Mouse (Mus musculus) urinary bladder, adult 18-20 months (tissue): ENCODE data around the gene Gpr155.
A peak's percentile ranks its signal among the peaks of the same experiment; 100 is the strongest.

ENCODE experiments used
- DNase-seq, 2 experiments: peaks; one replicate each; pipeline ENCODE4 v3.0.0; 2022; ENCODE audit warnings: low spot score in 2 of 2, mixed read lengths in 2 of 2

Gene Gpr155

DNA sequence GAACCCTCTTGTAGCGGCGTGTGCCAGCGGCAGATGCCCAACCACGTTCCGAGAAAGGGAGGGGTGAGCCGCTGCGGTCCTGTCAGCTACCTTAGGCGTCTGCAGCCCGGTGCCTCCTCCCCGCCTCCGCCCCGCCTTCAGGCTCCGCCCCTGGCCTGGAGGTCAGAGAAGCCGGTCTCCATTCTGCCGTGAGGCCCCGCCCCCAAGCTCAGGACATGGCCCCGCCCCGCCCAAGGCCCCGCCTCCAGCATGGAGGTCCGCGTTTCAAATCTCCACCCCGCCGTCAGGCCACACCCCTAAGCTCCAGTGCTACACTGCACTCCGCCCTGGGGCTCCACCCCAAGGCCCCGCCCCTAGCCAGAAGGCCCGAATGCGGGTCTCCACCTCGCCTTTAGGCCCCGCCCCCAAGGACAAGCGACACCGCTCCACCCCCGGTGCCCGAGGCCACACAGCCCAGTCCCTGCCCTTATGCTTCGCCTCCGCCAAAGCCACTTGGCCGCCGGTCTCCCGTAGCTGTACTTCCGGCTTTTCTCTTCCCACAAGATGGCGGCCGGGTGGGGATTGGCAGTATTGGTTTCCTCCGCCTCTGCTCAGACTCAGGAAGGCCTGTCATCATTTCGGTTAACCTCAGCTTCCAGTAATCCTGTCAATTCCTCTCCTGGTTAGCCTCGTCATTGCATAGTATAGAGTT is at the start of gene Gpr155:
Gene Gpr155 (minus strand): TSS at position 217 of the 691 bp plus-strand sequence.
- DNase-seq, result peak; percentile 99 to 100

DNA sequence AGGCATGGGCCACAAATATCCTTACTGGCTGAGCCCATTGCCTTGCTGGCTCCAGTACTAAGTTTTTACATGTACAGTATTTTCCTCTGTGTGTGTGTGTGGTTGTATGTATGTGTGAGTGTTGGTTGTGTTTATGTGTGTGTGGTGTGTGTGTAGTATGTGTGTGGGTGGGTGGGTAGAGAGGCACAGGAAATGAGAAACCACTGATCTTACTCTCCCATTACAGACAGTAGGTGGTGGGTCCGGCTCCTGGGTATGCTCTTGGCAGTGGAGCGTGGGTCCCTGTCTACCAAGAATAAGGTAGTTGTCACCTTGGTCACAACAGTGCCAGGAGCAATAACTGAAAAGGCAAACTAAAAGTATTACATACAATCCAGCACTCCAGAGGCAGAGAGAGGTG is 49.5 kb upstream of the Gpr155 start:
- no peak for DNase-seq

- DNase-seq, result no peak
Measured at GRCm38 (mm10) chr2:73431959-73432396, 45.6 kb upstream of the Gpr155 start.

- DNase-seq, result peak in 1 of 2 experiments; percentile 11
Measured at GRCm38 (mm10) chr2:73428803-73429468, 42.6 kb upstream of the Gpr155 start.

DNA sequence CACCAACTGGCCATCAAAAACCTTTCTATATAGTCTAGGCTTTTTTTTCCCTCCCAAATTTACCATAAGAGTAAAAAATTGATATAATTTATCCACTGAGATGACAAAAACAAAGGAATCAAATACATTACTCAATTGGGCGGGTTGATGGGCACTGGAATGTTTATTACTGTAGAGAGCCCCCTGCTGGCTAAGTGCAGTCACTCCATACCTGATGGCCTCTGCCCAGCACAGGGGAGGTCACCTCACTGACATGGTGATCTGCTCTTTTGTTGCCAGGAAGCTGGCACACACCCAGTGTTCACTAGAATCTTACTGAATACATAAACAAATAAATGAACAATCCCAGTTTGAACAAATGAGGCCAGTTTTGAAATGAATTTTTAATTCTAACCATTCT is 40.9 kb upstream of the Gpr155 start:
- no peak for DNase-seq

DNA sequence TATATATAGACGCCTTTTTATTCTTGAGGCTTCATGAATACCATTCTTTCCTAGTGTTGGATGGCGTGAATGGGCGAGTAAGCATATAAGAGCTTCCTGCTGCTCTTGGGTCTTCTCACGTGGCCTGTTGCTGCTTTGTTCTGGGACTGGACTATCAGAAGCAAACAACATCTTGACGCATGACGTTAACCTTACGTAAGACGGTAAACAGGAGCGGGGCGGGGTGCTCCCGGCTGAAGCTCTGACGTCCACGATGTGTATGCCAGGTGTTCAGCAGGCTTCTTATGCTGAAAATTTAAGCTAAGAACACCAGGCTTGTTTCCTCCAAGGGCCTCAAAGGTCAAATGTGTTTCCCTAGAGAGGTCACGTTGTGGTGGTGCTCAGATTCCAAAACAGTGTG is 39.5 kb upstream of the Gpr155 start:
- DNase-seq, result no peak

GRCm38 (mm10) chr2:73419730-73420129 is 33.4 kb upstream of the Gpr155 start:
- no peak for DNase-seq

- no peak for DNase-seq
Measured at GRCm38 (mm10) chr2:73419285-73419684, 32.9 kb upstream of the Gpr155 start.

DNA sequence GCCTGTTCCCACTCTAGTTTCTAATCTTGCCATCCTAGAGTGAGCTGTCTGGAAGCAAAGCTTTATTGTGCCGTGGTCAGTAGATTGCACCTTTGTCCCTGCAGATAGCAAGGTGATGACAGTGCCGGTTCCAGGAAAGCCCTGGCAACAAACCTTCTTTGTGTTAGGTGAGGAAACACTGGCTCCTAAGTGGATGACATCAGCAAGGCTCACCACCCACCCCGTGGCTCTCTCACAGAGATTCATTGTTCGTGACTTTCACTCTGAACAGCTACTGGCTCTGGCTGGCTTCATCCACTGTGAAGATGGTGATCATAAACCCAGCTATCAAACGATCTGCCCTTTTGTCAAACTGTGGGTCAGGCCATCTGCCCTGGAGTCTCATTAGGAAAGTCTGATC is 29.5 kb upstream of the Gpr155 start:
- no peak for DNase-seq

GRCm38 (mm10) chr2:73410076-73410475 is 23.7 kb upstream of the Gpr155 start:
- DNase-seq, result no peak

- no peak for DNase-seq
Measured at GRCm38 (mm10) chr2:73407662-73408061, 21.3 kb upstream of the Gpr155 start.

- DNase-seq, result no peak
Measured at GRCm38 (mm10) chr2:73406336-73406915, 20.1 kb upstream of the Gpr155 start.

DNA sequence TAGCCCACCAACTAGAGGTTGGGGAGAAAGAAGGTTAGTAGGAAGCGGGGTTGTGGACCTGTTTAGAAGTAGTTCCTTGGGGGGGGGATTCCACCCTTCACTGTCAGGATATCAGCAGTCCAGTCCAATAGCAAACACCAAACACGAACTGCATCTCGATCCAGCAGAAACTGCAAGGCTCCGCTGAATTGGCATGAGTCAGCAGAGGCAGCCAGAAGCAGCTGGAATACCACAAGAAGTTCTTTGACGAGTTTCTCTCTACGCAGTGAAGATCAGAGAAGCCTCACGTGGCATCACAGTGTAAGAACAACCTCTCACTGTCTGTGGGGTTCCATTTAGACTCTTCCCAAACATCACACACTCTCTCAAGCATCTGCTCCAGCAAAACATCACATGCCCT is 18.6 kb upstream of the Gpr155 start:
- DNase-seq, result no peak

DNA sequence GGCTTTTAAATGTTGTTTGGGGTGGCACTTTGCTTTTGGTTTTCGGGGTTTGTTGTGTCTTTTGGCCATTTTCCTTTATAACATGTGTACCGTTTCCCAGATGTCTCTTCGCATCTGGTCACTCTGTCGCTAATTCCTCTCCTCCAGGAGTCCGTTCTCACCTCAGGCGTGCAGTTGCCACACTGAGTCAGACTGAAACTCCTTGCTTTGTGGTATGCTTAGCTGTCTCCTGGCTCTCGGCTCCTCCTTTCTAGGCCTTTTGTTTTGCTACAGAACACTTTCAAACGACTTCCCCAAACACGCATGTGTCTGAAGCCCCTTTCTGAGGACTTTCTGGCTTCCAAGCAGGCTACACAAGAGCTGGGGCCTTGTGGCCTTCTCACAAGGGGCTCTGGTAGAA is 18.1 kb upstream of the Gpr155 start:
- DNase-seq, result no peak

- no peak for DNase-seq
Measured at GRCm38 (mm10) chr2:73403385-73404013, 17.1 kb upstream of the Gpr155 start.

GRCm38 (mm10) chr2:73401689-73402088 is 15.3 kb upstream of the Gpr155 start:
- DNase-seq, result no peak

DNA sequence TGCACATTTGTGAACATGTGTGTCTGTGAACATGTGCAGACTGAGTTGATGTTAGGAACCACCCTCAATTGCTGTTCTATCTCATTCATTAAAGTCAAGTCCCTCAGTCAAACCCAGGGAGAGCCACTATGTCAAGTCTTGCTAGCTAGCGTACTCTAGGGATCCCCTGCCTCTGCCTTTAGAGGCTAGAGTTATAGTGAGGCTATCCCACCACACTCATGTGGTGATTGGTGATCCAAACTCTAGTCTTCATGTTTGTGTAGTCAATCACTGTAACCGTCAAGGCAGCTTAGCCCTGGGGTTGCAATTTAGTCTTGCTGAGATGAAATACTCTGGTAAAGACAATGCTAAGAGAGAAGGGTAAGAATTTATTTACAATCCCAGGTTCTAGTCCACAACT is 11.1 kb upstream of the Gpr155 start:
- DNase-seq, result no peak

DNA sequence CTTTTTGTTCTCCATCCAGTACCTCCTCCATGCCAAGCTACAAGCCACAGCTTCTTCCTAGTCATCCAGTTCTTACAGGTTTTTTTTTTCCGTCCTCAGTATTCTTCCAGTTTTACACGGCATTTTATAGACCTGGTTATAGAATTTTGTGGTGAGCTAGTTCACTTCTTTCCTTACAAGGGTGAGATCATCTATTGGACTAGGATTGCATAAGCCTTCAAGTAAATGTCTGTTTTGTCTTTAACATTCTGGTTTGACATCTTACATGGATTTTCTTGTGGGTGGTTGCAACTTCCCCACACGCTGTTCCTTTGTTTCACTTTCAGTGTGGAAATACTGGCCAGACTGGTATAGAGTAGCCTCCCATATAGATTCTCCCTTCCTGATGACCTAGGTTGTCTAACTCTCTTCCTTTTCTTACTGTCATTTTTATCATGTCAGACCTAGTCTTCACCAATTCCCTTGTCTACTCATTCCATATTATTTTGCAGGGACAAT is 10.5 kb upstream of the Gpr155 start:
- no peak for DNase-seq

GRCm38 (mm10) chr2:73395516-73395915 is 9.1 kb upstream of the Gpr155 start:
- DNase-seq, result no peak

GRCm38 (mm10) chr2:73394476-73394875 is 8.1 kb upstream of the Gpr155 start:
- DNase-seq, result no peak

DNA sequence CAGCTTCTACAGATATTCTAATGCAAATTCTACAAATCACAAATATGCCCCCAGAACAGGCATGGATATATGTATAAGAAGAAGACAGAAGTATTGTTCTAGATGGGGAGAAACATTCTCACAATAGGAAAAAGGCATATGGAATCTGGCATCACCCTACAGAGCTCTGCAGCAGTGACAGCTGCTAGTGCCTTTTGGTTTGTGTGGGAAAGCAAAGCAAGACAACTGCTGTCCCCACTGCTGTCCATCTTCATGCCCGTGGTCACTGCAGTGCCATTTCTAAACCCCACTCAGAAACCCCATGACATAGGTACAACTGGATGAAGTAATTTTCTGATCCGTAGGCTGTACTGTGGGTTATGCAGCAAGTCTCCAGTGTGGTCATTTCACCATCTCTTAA is 6.4 kb upstream of the Gpr155 start:
- no peak for DNase-seq

GRCm38 (mm10) chr2:73389951-73390350 is 3.6 kb upstream of the Gpr155 start:
- DNase-seq, result no peak
